Mouse (Mus musculus) ES-E14 (cell line): ENCODE measurements at regions not wholly inside any gene's neighbourhood (a gene's known extent, or its start where the extent isn't known, plus 50 kb on each side); places are given as distances from the start of the nearest gene placed in this dataset.

Experiments used
- CHD2 ChIP-seq: IDR thresholded peaks from 2 replicates; pipeline ENCODE4 v1.6.1; 2014; ENCODE audit warnings: mild to moderate bottlenecking, low read depth, low read length, inconsistent platforms
- HCFC1 ChIP-seq: IDR thresholded peaks from 2 replicates; pipeline ENCODE4 v1.6.1; 2012; ENCODE audit warnings: low read length, inconsistent platforms, borderline replicate concordance; ENCODE audit not compliant: insufficient read depth
- ZC3H11A ChIP-seq: IDR thresholded peaks from 2 replicates; pipeline ENCODE4 v1.6.1; 2012; ENCODE audit warnings: low read depth, mild to moderate bottlenecking, inconsistent platforms, low read length, borderline replicate concordance
- ZNF384 ChIP-seq: IDR thresholded peaks from 2 replicates; pipeline ENCODE4 v1.6.1; 2012; ENCODE audit warnings: low read depth, low read length, inconsistent platforms

DNA sequence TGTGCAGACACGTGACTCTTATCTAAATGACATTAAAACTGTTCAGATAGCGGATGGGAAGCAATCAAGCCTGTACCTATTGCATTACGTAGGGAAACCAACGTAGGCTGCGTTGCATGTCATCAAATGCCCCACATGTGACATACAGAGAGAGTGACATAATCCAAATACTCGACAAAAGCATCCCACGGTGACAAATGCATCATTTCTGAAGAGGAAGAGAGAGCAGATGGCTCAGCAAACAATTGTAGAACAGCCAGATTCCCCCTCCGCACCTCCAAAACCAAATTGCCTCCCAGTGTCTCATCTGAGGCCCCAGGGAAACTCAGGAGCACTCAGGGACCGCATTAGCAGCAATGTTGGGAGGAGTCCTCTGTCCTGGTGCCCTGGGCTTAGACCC, 163.4 kb upstream of the Nr4a3 start:
- TF ChIP-seq ZC3H11A (no peak), HCFC1 (no peak), CHD2 (no peak), ZNF384 (no peak)
